Mouse (Mus musculus): ENCODE measurements around the gene Thoc2.

- no peak for TF ChIP-seq GATA1 (IDR thresholded peaks at IDR 0.05; ENCODE audit: low read length)
- no peak for TF ChIP-seq TAL1 (IDR thresholded peaks at IDR 0.05; ENCODE audit: low read length)
Observed at GRCm38 (mm10) chrX:41876581-41876980, 43.9 kb downstream of the Thoc2 start.

Data from erythroblast, embryonic 14.5 days (primary cell).